Mouse (Mus musculus) heart, embryonic 14.5 days (tissue): Measurements from ENCODE around the gene Zcchc2. TPM values are rescaled to one million over a fixed set of nuclear protein-coding genes. Genes with fewer than 3 reads are reported as not detected.
A peak's percentile ranks its signal among the peaks of the same experiment; 100 is the strongest.

Experiments
- ATAC-seq: fragments of 200-750 bp; cut with Nextera tagmentation; 2 replicates; pipeline ENCODE4 v1.8.0; 2017; ENCODE audit warnings: low read depth, moderate TSS enrichment; ENCODE audit not compliant: insufficient number of reproducible peaks, insufficient read depth, low FRiP score
- H3K27ac ChIP-seq, 2 experiments: fragments of 200-500 bp in 1 of 2; fragments of 300-500 bp in 1 of 2; sonication (generic) in 1 of 2; replicated peaks in 1 of 2; 2 replicates each; pipeline ENCODE4 v1.5.1; 2012 to 2014; ENCODE audit warnings: low read depth in 2 of 2, low read length in 2 of 2, control low read depth in 1 of 2, mild to moderate bottlenecking in 1 of 2, mixed read lengths in 1 of 2; ENCODE audit not compliant: control insufficient read depth in 1 of 2, insufficient read depth in 1 of 2
- H3K27me3 ChIP-seq: fragments of 300-500 bp; sonication (generic); 2 replicates; pipeline ENCODE4 v1.6.1; 2014; ENCODE audit warnings: mild to moderate bottlenecking, low read length, control low read depth; ENCODE audit not compliant: control insufficient read depth, insufficient read depth
- H3K36me3 ChIP-seq: fragments of 300-500 bp; sonication (generic); 2 replicates; pipeline ENCODE4 v1.6.1; 2014; ENCODE audit warnings: mild to moderate bottlenecking, control low read depth, low read length, mixed read lengths; ENCODE audit not compliant: control insufficient read depth, insufficient read depth
- H3K4me1 ChIP-seq, 2 experiments: fragments of 200-500 bp in 1 of 2; fragments of 300-500 bp in 1 of 2; sonication (generic) in 1 of 2; 2 replicates each; pipeline ENCODE4 v1.6.1; 2012 to 2014; ENCODE audit warnings: low read length in 2 of 2, control low read depth in 1 of 2, mixed read lengths in 1 of 2; ENCODE audit not compliant: control insufficient read depth in 2 of 2, insufficient read depth in 2 of 2
- H3K4me2 ChIP-seq: fragments of 300-500 bp; sonication (generic); 2 replicates; pipeline ENCODE4 v1.6.1; 2014; ENCODE audit warnings: mild to moderate bottlenecking, low read length
- H3K4me3 ChIP-seq, 2 experiments: fragments of 200-500 bp in 1 of 2; fragments of 300-500 bp in 1 of 2; sonication (generic) in 1 of 2; 2 replicates each; pipeline ENCODE4 v1.5.1; 2012 to 2014; ENCODE audit warnings: low read length in 2 of 2, mild to moderate bottlenecking in 2 of 2, control low read depth in 1 of 2, low read depth in 1 of 2, moderate library complexity in 1 of 2; ENCODE audit not compliant: control insufficient read depth in 1 of 2, insufficient read depth in 1 of 2
- H3K9ac ChIP-seq: fragments of 300-500 bp; sonication (generic); 2 replicates; pipeline ENCODE4 v1.6.1; 2014; ENCODE audit warnings: mild to moderate bottlenecking, low read length
- H3K9me3 ChIP-seq: fragments of 300-500 bp; sonication (generic); 2 replicates; pipeline ENCODE4 v1.6.1; 2016; ENCODE audit warnings: low read length, control low read depth; ENCODE audit not compliant: control insufficient read depth
- WGBS: fragments of 180-500 bp; shearing (Covaris S2); extraction: QIAGEN DNeasy Blood & Tissue Kit; methylation state at CpG from one replicate; pipeline ENCODE4 v1.1.7; 2014; 5-methylcytosine and 5-hydroxymethylcytosine counted together
- polyA plus RNA-seq: library from polyadenylated mRNA; unstranded; fragments of >200 nt; fragmentation: Nextera tagmentation; extraction: Ambion mirVana; gene quantifications from 2 replicates; pipeline ENCODE4 v1.2.1, GENCODE M21; 2014

Zcchc2 gene
- polyA plus RNA-seq, 1 experiment from 2014 or later: 2.3 TPM

DNA sequence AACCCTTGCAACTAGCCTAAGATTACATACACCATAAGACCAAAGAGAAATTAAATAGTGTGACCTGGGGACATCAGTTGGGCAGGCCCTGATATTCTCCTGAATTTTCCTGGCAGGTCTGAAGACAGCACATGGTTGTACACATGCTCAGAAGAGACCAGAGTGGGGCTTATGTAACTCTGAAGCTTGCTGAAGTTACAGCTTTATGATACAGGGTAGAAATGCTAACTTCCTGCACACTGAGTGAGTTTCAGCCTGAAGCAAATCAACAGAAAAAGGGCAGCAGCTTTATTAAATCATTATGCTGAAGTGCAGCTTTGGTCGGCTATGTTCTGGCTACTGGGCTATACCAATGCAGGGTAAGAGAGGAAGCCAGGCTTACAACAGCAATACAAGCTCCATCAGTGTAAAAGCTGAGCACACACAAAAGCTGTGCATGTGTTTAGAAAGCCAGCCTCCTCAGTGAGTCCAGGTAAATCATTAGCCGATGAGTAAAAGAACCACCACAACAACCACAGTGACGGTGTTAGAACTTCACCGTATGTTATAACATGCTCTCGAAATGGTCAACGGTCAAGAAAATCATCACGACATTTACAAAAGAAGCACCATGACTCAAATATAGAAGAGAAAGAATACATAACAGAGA lies 12.6 kb upstream of the Zcchc2 start:
- no peak for ATAC-seq
- Histone ChIP-seq H3K4me2 (no peak overlapping the region), H3K27ac (no peak overlapping the region), H3K36me3 (0 out of 2 replicates have a peak, but pooled peaks cover 3% of the 10 kb centered on the region), H3K4me3 (no peak overlapping the region), H3K27me3 (no peaks in the 10 kb centered on the region), H3K9ac (no peak overlapping the region), H3K9me3 (no peaks in the 10 kb centered on the region), H3K4me1 (peaks cover 10 to 30% of the 10 kb centered on the region in 2 experiments)
- WGBS: 96% methylated on average over 7 of the region's 7 CpGs

DNA sequence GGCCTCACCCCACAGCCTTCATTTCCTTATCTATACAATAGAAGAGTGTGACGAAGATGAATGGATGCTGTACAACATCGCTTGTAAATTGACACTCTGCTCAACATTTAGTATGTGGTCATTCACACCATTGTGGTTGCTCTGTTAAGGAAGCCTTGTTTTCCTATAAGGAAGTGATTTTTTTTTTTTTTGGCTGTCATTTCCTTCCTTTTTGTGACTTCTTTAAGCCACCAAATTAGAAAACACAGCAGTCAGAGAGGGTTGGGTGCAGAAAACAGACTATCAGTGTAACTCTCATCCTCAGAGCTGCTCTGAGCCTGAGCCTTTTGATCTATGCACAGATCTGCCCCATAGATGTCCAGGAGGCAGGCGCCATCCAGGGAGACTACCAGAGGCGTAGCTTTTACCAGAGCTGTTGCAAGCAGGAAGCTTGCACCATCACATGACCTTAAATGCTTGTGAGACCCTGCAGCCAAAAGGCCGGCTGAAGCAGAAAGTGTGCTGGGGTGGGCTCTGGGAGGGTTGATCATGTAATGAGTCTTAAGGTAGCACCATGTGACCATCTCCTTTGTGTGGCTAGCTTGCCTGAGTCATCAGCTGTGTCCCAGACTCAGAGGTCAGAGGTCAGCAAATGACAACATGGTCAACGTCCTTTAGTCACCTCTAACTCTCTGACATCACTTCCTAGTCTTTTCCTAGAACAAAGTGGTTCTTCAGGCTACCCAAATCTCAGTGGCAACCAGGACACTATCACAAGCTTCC lies 9.2 kb upstream of the Zcchc2 start:
- peak overlapping the region; percentile 61 to 74 for H3K27ac ChIP-seq
- H3K9me3 ChIP-seq: no peaks in the 10 kb centered on the region
- no peak for ATAC-seq
- H3K9ac ChIP-seq: no peak overlapping the region
- H3K4me1 ChIP-seq: peaks cover 11 to 30% of the 10 kb centered on the region in 2 experiments
- H3K36me3 ChIP-seq: 0 out of 2 replicates have a peak, but pooled peaks cover 3% of the 10 kb centered on the region
- 42% methylated on average over 6 of the region's 6 CpGs for WGBS
- 0 out of 2 replicates have a peak overlapping the region, but pooled peaks have one; percentile 8 for H3K4me2 ChIP-seq
- no peak overlapping the region for H3K4me3 ChIP-seq
- no peaks in the 10 kb centered on the region for H3K27me3 ChIP-seq

GRCm38 (mm10) chr1:105982496-105983364 lies 7.5 kb upstream of the Zcchc2 start:
- Histone ChIP-seq H3K4me1 (peaks cover 11 to 33% of the 10 kb centered on the region in 2 experiments), H3K36me3 (0 out of 2 replicates have a peak, but pooled peaks cover 3% of the 10 kb centered on the region), H3K4me3 (no peak overlapping the region), H3K9ac (no peak overlapping the region), H3K27ac (0 out of 4 replicates have a peak overlapping the region, but pooled peaks of 1 of the 2 experiments have one; percentile 1), H3K9me3 (no peaks in the 10 kb centered on the region), H3K4me2 (0 out of 2 replicates have a peak overlapping the region, but pooled peaks have one; percentile 21), H3K27me3 (no peaks in the 10 kb centered on the region)
- no peak for ATAC-seq
- WGBS: 29% methylated on average over 6 of the region's 6 CpGs

GRCm38 (mm10) chr1:105984172-105984571 lies 6.0 kb upstream of the Zcchc2 start:
- no peak overlapping the region for H3K9ac ChIP-seq
- H3K4me3 ChIP-seq: no peak overlapping the region
- H3K9me3 ChIP-seq: no peaks in the 10 kb centered on the region
- peaks cover 15 to 45% of the 10 kb centered on the region in 2 experiments for H3K4me1 ChIP-seq
- ATAC-seq: no peak
- H3K27ac ChIP-seq: no peak overlapping the region
- 86% methylated on average over 3 of the region's 3 CpGs for WGBS
- no peaks in the 10 kb centered on the region for H3K27me3 ChIP-seq
- H3K36me3 ChIP-seq: 0 out of 2 replicates have a peak, but pooled peaks cover 2% of the 10 kb centered on the region
- H3K4me2 ChIP-seq: no peak overlapping the region

DNA sequence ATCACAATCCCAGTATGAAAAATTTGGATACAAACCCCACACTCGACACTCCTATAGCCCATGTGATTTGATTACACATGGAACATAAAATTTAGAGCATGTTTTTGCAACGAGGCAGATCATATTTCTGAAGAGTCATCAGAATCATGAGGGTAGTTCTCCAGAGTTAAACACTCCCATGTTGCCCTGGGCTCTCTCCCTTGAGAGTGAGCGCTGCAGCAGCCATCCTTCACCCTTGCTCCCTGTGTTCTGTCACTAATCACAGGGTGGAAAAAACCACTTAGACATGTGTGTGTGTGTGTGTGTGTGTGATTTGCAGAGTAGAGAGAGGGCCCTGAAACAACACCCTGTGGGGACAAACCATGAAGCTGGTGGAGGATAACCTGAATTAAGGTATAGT lies 2.0 kb upstream of the Zcchc2 start:
- no peaks in the 10 kb centered on the region for H3K36me3 ChIP-seq
- no peak overlapping the region for H3K4me3 ChIP-seq
- peaks cover 11 to 35% of the 10 kb centered on the region in 2 experiments for H3K4me1 ChIP-seq
- no peaks in the 10 kb centered on the region for H3K9me3 ChIP-seq
- H3K27me3 ChIP-seq: no peaks in the 10 kb centered on the region
- no peak overlapping the region for H3K27ac ChIP-seq
- H3K4me2 ChIP-seq: peak overlapping the region; percentile 76; the same call in 1 of the 2 replicates
- H3K9ac ChIP-seq: no peak overlapping the region
- ATAC-seq: no peak
- 56% methylated on average over 3 of the region's 3 CpGs for WGBS

- H3K4me1 ChIP-seq: peaks cover 7 to 29% of the 10 kb centered on the region in 2 experiments
- H3K36me3 ChIP-seq: no peaks in the 10 kb centered on the region
- H3K27ac ChIP-seq: peak overlapping the region in 1 of 2 experiments; percentile 97; a peak in 1 of 4 replicates
- 43% methylated on average over 14 of the region's 14 CpGs for WGBS
- no peaks in the 10 kb centered on the region for H3K27me3 ChIP-seq
- H3K9me3 ChIP-seq: no peaks in the 10 kb centered on the region
- peak overlapping the region; percentile 73 to 88; a peak in 3 of 4 replicates for H3K4me3 ChIP-seq
- no peak for ATAC-seq
- H3K9ac ChIP-seq: peak overlapping the region; percentile 87
- peak overlapping the region; percentile 76 for H3K4me2 ChIP-seq
These were observed 1.1 kb upstream of the Zcchc2 start for GRCm38 (mm10) chr1:105988903-105989639.
